Mouse (Mus musculus) testis, adult 2 months (tissue): ENCODE results near the gene Baz1b. TPM values are rescaled to one million over a fixed set of nuclear protein-coding genes. Genes with fewer than 3 reads are reported as not detected.
A peak's percentile ranks its signal among the peaks of the same experiment; 100 is the strongest.

Experiments
- H3K27ac ChIP-seq: fragments of 200-500 bp; 2 replicates; pipeline ENCODE4 v1.5.1; 2012; ENCODE audit warnings: low read depth, low read length; ENCODE audit not compliant: control insufficient read depth, insufficient read depth
- H3K27me3 ChIP-seq: fragments of 200-500 bp; 2 replicates; pipeline ENCODE4 v1.6.1; 2012; ENCODE audit warnings: mild to moderate bottlenecking, low read length, moderate library complexity; ENCODE audit not compliant: control insufficient read depth, insufficient read depth
- H3K36me3 ChIP-seq: fragments of 200-500 bp; 2 replicates; pipeline ENCODE4 v1.6.1; 2012; ENCODE audit warnings: mild to moderate bottlenecking, low read length; ENCODE audit not compliant: control insufficient read depth, insufficient read depth
- H3K4me1 ChIP-seq: fragments of 200-500 bp; 2 replicates; pipeline ENCODE4 v1.6.1; 2012; ENCODE audit warnings: low read length; ENCODE audit not compliant: control insufficient read depth, insufficient read depth
- H3K4me3 ChIP-seq: fragments of 200-500 bp; 2 replicates; pipeline ENCODE4 v1.5.1; 2012; ENCODE audit warnings: low read depth, mild to moderate bottlenecking, low read length, moderate library complexity, mixed read lengths; ENCODE audit not compliant: control insufficient read depth
- CTCF ChIP-seq: fragments of 200-500 bp; IDR thresholded peaks from 2 replicates; pipeline ENCODE4 v1.5.1; 2012; ENCODE audit warnings: low read depth, mild to moderate bottlenecking, inconsistent platforms, low read length, moderate library complexity; ENCODE audit not compliant: control insufficient read depth, insufficient read depth, insufficient replicate concordance
- POLR2A ChIP-seq: fragments of 200-500 bp; IDR thresholded peaks from 2 replicates; pipeline ENCODE4 v1.6.1; 2012; ENCODE audit warnings: low read depth, mild to moderate bottlenecking, inconsistent platforms, low read length, moderate library complexity; ENCODE audit not compliant: control insufficient read depth
- polyA plus RNA-seq: library from polyadenylated mRNA; depleted of rRNA; stranded (reverse); fragments of >200 nt; gene quantifications from 2 replicates; pipeline ENCODE4 v1.2.3, GENCODE M21; 2012

The Baz1b gene
- polyA plus RNA-seq, 1 experiment = 7.7 TPM

GRCm38 (mm10) chr5:135274663-135275396 lies 87.8 kb downstream of the Baz1b start:
- H3K27me3 ChIP-seq = no peaks in the 10 kb centered on the region
- no peaks in the 10 kb centered on the region for H3K36me3 ChIP-seq
- no peak overlapping the region for H3K4me3 ChIP-seq
- H3K4me1 ChIP-seq = peaks cover 8% of the 10 kb centered on the region; the same call in 1 of the 2 replicates
- peak overlapping the region; percentile 8; the same call in 1 of the 2 replicates for H3K27ac ChIP-seq
- TF ChIP-seq POLR2A (no peak), CTCF (no peak)

DNA sequence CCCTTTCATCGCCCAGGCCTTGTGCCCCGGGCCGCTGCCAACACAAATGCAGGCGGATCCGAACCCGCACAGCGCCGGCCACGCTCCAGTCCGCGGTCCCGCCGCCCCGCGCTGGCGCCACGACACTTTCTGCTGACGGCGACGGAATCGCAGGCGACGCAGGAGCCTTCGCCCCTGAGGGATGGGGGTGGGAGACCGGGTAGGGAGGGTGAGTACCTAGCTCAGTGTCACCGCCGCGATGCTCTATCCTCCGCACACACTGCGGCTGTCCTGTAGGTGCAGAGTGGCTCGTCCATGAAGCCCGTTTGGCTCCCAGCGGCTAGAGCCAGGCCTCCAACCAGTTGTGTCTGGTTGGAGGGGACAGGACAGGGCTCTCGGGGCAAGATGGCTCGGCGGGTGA lies 89.5 kb downstream of the Baz1b start:
- no peak overlapping the region for H3K27ac ChIP-seq
- TF ChIP-seq CTCF = no peak
- peak overlapping the region; percentile 55 for H3K4me3 ChIP-seq
- no peaks in the 10 kb centered on the region for H3K27me3 ChIP-seq
- H3K4me1 ChIP-seq = peaks cover 11% of the 10 kb centered on the region; the same call in 1 of the 2 replicates
- no peaks in the 10 kb centered on the region for H3K36me3 ChIP-seq

- H3K27me3 ChIP-seq = no peaks in the 10 kb centered on the region
- H3K4me3 ChIP-seq = no peak overlapping the region
- no peak overlapping the region for H3K27ac ChIP-seq
- TF ChIP-seq CTCF = no peak
- no peak for TF ChIP-seq POLR2A
- H3K36me3 ChIP-seq = no peaks in the 10 kb centered on the region
- H3K4me1 ChIP-seq = peaks cover 8% of the 10 kb centered on the region; the same call in 1 of the 2 replicates
Measured at GRCm38 (mm10) chr5:135280226-135280625, 93.2 kb downstream of the Baz1b start.

- Histone ChIP-seq H3K27ac (no peak overlapping the region), H3K27me3 (no peaks in the 10 kb centered on the region), H3K4me1 (peaks cover under 1% of the 10 kb centered on the region; the same call in 1 of the 2 replicates), H3K36me3 (no peaks in the 10 kb centered on the region), H3K4me3 (no peak overlapping the region)
- TF ChIP-seq CTCF (no peak), POLR2A (no peak)
Measured at GRCm38 (mm10) chr5:135285211-135285610, 98.1 kb downstream of the Baz1b start.

DNA sequence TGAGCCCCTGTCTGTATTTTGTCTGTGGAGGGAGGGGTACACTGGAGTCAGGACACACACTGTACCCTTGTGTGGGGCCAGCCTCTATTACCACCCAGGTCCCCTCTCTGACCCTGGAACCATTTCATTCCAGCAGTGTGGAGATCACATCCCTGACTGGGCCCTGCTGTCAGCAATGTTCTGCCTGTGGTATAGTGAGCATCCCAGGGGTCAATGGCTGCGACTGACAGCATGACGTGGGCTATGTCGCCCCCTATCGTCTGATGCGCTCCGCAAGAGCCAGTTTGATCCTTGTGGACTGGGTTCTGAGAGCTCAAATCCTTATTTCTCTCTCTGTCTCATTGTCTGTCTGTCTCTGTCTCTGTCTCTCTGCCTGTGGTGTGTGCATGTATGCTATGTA lies 99.1 kb downstream of the Baz1b start:
- no peak overlapping the region for H3K4me3 ChIP-seq
- H3K4me1 ChIP-seq = no peaks in the 10 kb centered on the region; the same call in 1 of the 2 replicates
- no peak overlapping the region for H3K27ac ChIP-seq
- TF ChIP-seq CTCF = peak; percentile 77; the same call in 1 of the 2 replicates
- TF ChIP-seq POLR2A = no peak
- no peaks in the 10 kb centered on the region for H3K36me3 ChIP-seq
- no peaks in the 10 kb centered on the region for H3K27me3 ChIP-seq

- Histone ChIP-seq H3K27me3 (no peaks in the 10 kb centered on the region), H3K27ac (no peak overlapping the region), H3K4me3 (no peak overlapping the region), H3K4me1 (no peaks in the 10 kb centered on the region), H3K36me3 (no peaks in the 10 kb centered on the region)
- no peak for TF ChIP-seq CTCF
- no peak for TF ChIP-seq POLR2A
Measured at GRCm38 (mm10) chr5:135286926-135287325, 99.9 kb downstream of the Baz1b start.

GRCm38 (mm10) chr5:135290703-135291102 lies 103.6 kb downstream of the Baz1b start:
- Histone ChIP-seq H3K4me1 (no peaks in the 10 kb centered on the region), H3K27ac (no peak overlapping the region), H3K4me3 (no peak overlapping the region), H3K36me3 (no peaks in the 10 kb centered on the region), H3K27me3 (no peaks in the 10 kb centered on the region)
- no peak for TF ChIP-seq POLR2A
- no peak for TF ChIP-seq CTCF

- Histone ChIP-seq H3K27me3 (no peaks in the 10 kb centered on the region), H3K27ac (no peak overlapping the region), H3K4me3 (no peak overlapping the region), H3K36me3 (no peaks in the 10 kb centered on the region), H3K4me1 (no peaks in the 10 kb centered on the region)
- TF ChIP-seq POLR2A = no peak
- TF ChIP-seq CTCF = no peak
Measured at GRCm38 (mm10) chr5:135291193-135291592, 104.1 kb downstream of the Baz1b start.
